Mouse (Mus musculus) forebrain, embryonic 15.5 days (tissue): ENCODE measurements around the gene B3gnt3. TPM values are rescaled to one million over a fixed set of nuclear protein-coding genes. Genes with fewer than 3 reads are reported as not detected.

ENCODE experiments used
- ATAC-seq: fragments of 200-750 bp; cut with Nextera tagmentation; replicated peaks from 2 replicates; pipeline ENCODE4 v1.8.0; 2017; ENCODE audit warnings: mild to moderate bottlenecking, moderate TSS enrichment, moderate library complexity
- H3K27ac ChIP-seq: fragments of 300-500 bp; sonication (generic); replicated peaks from 2 replicates; pipeline ENCODE4 v1.5.1; 2015; ENCODE audit warnings: mild to moderate bottlenecking, inconsistent platforms
- H3K27me3 ChIP-seq: fragments of 300-500 bp; sonication (generic); 2 replicates; pipeline ENCODE4 v1.6.1; 2015; ENCODE audit warnings: inconsistent platforms
- H3K36me3 ChIP-seq: fragments of 300-500 bp; sonication (generic); 2 replicates; pipeline ENCODE4 v1.6.1; 2015; ENCODE audit warnings: mild to moderate bottlenecking, inconsistent platforms
- H3K4me1 ChIP-seq: fragments of 300-500 bp; sonication (generic); 2 replicates; pipeline ENCODE4 v1.6.1; 2015; ENCODE audit warnings: inconsistent platforms
- H3K4me2 ChIP-seq: fragments of 300-500 bp; sonication (generic); replicated peaks from 2 replicates; pipeline ENCODE4 v1.6.1; 2015; ENCODE audit warnings: mild to moderate bottlenecking, inconsistent platforms
- H3K4me3 ChIP-seq: fragments of 300-500 bp; sonication (generic); 2 replicates; pipeline ENCODE4 v1.5.1; 2015; ENCODE audit warnings: mild to moderate bottlenecking, inconsistent platforms
- H3K9ac ChIP-seq: fragments of 300-500 bp; sonication (generic); replicated peaks from 2 replicates; pipeline ENCODE4 v1.6.1; 2015; ENCODE audit warnings: mild to moderate bottlenecking, inconsistent platforms
- H3K9me3 ChIP-seq: fragments of 300-500 bp; sonication (generic); 2 replicates; pipeline ENCODE4 v1.6.1; 2016; ENCODE audit warnings: inconsistent platforms
- WGBS: fragments of 180-500 bp; shearing (Covaris S2); methylation state at CpG from one replicate; pipeline ENCODE4 v1.1.7; 2015; ENCODE audit warnings: mixed read lengths; 5-methylcytosine and 5-hydroxymethylcytosine counted together
- polyA plus RNA-seq: library from polyadenylated mRNA; unstranded; fragments of >200 nt; fragmentation: Nextera tagmentation; extraction: Ambion mirVana; gene quantifications from 2 replicates; pipeline ENCODE4 v1.2.1, GENCODE M21; 2015

B3gnt3 gene
- polyA plus RNA-seq, 1 experiment from 2014 or later, result 0.46 TPM

DNA sequence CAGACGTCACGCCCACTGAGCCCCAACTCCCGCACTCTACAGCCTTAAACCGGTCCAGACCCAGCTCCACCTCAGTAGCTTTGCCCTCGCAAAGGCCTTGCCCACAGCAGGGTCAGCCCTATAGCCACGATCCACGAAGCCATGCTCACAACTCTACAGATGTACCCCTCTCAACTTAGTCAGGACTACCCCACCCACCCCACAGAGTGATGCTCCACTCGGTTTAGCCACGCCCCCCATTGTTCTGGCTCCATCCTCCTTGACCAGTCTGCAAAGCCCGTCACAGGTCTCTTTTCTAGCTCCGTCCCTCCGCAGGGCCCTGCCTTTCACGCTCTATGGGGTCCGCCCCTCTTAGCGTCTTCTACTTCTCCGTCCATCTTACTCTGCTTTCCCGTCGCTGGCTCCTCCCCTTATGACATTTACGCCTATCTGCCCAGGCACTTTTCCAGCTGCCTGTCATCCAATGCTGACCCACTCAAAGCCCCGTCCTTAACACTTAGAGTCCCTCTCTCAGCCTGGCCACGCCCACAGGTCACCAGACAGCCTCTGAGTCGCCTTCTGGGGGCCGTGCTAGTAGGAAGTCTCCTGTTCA is 15.3 kb downstream of the B3gnt3 start:
- 1% methylated on average over 23 of the region's 23 CpGs for WGBS
- Histone ChIP-seq H3K9ac (0 out of 2 replicates have a peak overlapping the region, but pooled peaks have one; percentile 15), H3K9me3 (no peaks in the 10 kb centered on the region), H3K4me1 (peaks cover 15% of the 10 kb centered on the region), H3K4me3 (peak overlapping the region; percentile 40), H3K36me3 (no peaks in the 10 kb centered on the region), H3K4me2 (peak overlapping the region; percentile 57), H3K27me3 (peaks cover 100% of the 10 kb centered on the region), H3K27ac (no peak overlapping the region)
- peak; percentile 53 for ATAC-seq

DNA sequence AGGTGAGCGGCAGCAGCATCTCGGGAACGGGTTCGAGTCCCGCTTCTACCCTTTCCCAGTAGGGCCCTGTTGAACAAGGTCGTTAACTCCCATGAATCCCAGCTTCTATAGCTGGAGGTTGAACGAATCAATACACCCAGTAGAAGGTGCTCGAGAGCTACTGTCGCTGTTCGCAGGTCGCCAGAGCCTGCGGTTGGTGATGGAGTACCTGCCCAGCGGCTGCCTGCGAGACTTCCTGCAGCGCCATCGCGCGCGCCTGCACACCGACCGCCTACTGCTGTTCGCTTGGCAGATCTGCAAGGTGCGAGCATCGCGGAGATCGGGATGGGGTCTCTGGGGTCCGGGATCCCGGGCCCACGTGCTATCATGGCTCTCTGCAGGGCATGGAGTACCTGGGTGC is 16.0 kb downstream of the B3gnt3 start:
- WGBS, result 4% methylated on average over 29 of the region's 29 CpGs
- Histone ChIP-seq H3K4me1 (peaks cover 16% of the 10 kb centered on the region), H3K27me3 (peaks cover 100% of the 10 kb centered on the region), H3K9me3 (no peaks in the 10 kb centered on the region), H3K27ac (no peak overlapping the region), H3K4me3 (peak overlapping the region; percentile 40), H3K4me2 (peak overlapping the region; percentile 57), H3K36me3 (no peaks in the 10 kb centered on the region), H3K9ac (0 out of 2 replicates have a peak overlapping the region, but pooled peaks have one; percentile 15)
- ATAC-seq, result peak; percentile 26

DNA sequence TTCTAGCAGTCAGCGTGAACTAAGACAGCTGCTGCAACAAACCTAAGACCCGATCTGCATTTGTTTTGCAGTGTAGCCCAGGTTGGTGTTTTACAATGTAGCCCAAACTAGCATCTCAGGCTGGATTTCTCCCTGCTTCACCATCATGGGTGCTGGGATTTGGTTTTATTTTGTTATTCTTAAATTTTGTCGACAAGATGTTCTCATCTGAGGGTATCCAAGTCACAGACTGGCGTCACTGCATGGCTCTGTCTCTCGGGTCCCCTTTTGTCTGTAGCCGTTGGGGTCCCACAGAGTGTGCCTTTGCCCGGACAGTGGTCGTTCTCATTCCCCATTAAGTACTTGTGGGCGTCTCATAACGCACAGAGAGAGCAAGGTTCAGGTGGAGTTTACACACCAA is 16.9 kb downstream of the B3gnt3 start:
- Histone ChIP-seq H3K4me1 (peaks cover 22% of the 10 kb centered on the region), H3K9me3 (no peaks in the 10 kb centered on the region), H3K27me3 (peaks cover 100% of the 10 kb centered on the region), H3K4me2 (no peak overlapping the region), H3K9ac (no peak overlapping the region), H3K27ac (no peak overlapping the region), H3K36me3 (no peaks in the 10 kb centered on the region), H3K4me3 (no peak overlapping the region)
- 12% methylated on average over 10 of the region's 10 CpGs for WGBS
- ATAC-seq, result no peak

DNA sequence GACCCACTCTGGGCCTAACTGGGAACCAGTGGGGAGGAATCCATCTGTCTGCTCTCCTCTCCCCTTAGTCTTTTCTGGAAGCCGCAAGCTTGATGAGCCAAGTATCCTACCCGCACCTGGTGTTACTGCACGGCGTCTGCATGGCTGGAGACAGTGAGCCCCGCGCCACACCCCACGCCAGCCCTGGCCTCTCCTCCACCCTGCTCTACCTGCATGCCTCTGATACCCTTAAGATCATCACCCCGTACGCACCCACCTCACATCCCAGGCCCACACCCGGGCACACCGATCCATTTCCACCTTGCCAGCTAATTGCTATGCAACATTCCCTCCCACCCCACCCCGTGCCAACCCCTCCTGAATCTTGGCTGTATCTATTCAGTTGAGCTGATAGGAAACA is 18.8 kb downstream of the B3gnt3 start:
- H3K9ac ChIP-seq, result no peak overlapping the region
- 51% methylated on average over 12 of the region's 12 CpGs for WGBS
- no peak overlapping the region for H3K4me3 ChIP-seq
- no peak overlapping the region for H3K4me2 ChIP-seq
- no peak overlapping the region for H3K27ac ChIP-seq
- H3K4me1 ChIP-seq, result peaks cover 28% of the 10 kb centered on the region
- no peaks in the 10 kb centered on the region for H3K9me3 ChIP-seq
- H3K27me3 ChIP-seq, result peaks cover 100% of the 10 kb centered on the region
- H3K36me3 ChIP-seq, result no peaks in the 10 kb centered on the region
- no peak for ATAC-seq

DNA sequence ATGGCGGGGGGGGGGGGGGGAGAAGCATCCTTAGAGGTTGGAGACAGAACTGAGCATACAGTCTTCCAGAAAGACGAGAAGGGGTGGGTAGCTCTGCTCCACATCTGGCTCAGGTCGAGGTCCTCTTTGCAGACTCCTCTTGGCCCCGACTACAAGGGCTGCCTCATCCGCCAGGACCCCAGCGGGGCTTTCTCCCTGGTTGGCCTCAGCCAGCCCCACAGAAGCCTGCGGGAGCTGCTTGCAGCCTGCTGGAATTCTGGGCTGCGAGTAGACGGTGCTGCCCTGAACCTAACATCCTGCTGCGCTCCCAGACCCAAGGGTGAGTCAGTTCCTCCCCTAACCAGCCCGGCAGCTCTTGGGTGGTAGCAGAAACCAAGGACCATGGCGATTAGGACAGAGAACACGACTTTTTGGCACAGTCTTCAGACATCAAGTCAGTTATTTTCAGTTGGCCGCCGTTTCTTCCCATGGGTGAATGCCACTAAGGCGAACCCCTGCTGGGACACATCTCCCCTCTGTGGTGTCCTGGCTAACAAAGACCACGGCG is 20.1 kb downstream of the B3gnt3 start:
- Histone ChIP-seq H3K27ac (no peak overlapping the region), H3K27me3 (peaks cover 96% of the 10 kb centered on the region), H3K4me2 (no peak overlapping the region), H3K4me1 (peaks cover 27% of the 10 kb centered on the region), H3K4me3 (no peak overlapping the region), H3K9me3 (no peaks in the 10 kb centered on the region), H3K36me3 (no peaks in the 10 kb centered on the region), H3K9ac (no peak overlapping the region)
- no peak for ATAC-seq
- 3% methylated on average over 18 of the region's 18 CpGs for WGBS

DNA sequence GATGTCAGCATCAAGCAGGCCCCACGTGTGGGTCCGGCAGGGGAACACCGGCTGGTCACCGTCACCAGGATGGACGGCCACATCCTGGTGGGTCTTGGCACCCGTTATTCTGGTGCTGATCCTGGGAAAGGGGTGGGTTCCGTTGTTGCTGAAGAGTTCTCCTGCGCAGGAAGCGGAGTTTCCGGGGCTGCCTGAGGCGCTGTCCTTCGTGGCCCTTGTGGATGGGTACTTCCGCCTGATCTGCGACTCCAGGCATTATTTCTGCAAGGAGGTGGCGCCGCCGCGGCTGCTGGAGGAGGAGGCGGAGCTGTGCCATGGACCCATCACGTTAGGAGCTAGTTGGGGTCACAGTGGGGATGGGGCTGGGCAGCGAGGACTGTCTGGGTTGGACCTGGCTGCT is 21.1 kb downstream of the B3gnt3 start:
- H3K9ac ChIP-seq, result no peak overlapping the region
- H3K4me2 ChIP-seq, result no peak overlapping the region
- H3K36me3 ChIP-seq, result no peaks in the 10 kb centered on the region
- H3K27ac ChIP-seq, result no peak overlapping the region
- H3K27me3 ChIP-seq, result peaks cover 88% of the 10 kb centered on the region
- WGBS, result 4% methylated on average over 21 of the region's 21 CpGs
- no peaks in the 10 kb centered on the region for H3K9me3 ChIP-seq
- peaks cover 24% of the 10 kb centered on the region for H3K4me1 ChIP-seq
- 0 out of 2 replicates have a peak overlapping the region, but pooled peaks have one; percentile 3 for H3K4me3 ChIP-seq
- ATAC-seq, result no peak

DNA sequence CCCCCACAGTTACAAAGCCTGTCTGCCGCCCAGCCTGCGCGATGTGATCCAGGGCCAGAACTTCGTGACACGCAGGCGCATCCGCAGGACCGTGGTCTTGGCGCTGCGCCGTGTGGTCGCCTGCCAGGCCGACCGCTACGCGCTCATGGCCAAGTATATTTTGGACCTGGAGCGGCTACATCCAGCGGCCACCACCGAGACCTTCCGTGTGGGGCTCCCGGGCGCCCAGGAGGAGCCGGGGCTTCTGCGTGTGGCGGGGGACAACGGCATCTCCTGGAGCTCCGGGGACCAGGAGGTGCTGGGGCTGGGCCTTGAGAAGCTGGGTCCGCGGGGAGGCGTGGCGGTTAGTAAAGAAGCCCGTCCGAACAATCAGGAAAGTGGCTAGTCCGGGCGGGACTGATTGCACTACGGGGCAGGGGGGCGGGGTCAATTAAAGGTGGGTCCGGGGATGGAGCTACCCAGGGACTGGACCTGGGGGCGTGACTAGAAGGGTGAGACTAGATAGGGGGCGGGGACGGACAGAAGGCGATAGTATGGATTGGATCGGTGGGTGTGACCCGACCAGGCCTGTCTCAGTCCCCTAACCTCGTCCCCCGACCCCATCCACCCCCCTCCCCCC is 21.9 kb downstream of the B3gnt3 start:
- Histone ChIP-seq H3K36me3 (no peaks in the 10 kb centered on the region), H3K9ac (peak overlapping the region; percentile 26), H3K9me3 (no peaks in the 10 kb centered on the region), H3K4me1 (peaks cover 26% of the 10 kb centered on the region), H3K27ac (no peak overlapping the region), H3K4me3 (peak overlapping the region; percentile 23), H3K27me3 (peaks cover 84% of the 10 kb centered on the region), H3K4me2 (peak overlapping the region; percentile 40)
- no peak for ATAC-seq
- 3% methylated on average over 46 of the region's 46 CpGs for WGBS

DNA sequence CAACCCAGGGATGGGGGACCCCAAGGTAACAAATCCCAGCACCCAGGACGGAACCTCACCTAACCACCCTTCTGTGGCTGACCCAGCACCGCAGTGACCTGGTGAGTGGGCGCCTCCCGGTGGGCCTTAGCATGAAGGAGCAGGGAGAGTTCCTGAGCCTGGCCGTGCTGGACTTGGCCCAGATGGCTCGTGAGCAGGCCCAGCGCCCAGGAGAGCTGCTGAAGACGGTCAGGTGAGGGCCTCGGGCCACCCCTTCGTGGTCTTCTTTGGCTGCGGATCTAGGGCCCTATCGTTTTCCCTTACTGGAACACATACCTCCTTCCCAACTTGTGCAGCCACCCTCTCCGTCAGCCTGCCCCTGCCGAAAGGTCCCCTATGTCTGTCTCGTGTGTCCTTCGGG is 22.5 kb downstream of the B3gnt3 start:
- Histone ChIP-seq H3K4me1 (peaks cover 26% of the 10 kb centered on the region), H3K9ac (no peak overlapping the region), H3K36me3 (no peaks in the 10 kb centered on the region), H3K4me3 (peak overlapping the region; percentile 23), H3K4me2 (peak overlapping the region; percentile 40), H3K27me3 (peaks cover 78% of the 10 kb centered on the region), H3K27ac (no peak overlapping the region), H3K9me3 (no peaks in the 10 kb centered on the region)
- WGBS, result 5% methylated on average over 16 of the region's 16 CpGs
- no peak for ATAC-seq

DNA sequence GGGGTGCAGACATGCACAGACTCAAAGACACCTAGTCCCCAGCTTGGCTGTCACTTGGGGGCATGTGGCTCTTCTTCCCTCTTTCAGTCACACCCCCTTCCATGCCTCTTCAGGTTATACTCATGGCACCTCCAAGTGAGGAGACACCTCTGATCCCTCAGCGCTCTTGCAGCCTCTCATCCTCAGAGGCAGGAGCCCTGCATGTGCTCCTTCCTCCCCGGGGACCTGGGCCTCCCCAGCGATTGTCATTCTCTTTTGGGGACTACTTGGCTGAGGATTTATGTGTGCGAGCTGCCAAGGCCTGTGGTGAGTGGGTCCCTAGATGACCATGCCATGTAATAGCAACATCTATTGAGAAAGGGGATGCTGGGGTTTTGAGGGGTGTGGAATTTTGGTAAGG is 23.4 kb downstream of the B3gnt3 start:
- Histone ChIP-seq H3K9me3 (no peaks in the 10 kb centered on the region), H3K4me2 (no peak overlapping the region), H3K4me1 (peaks cover 26% of the 10 kb centered on the region), H3K4me3 (no peak overlapping the region), H3K27me3 (peaks cover 69% of the 10 kb centered on the region), H3K27ac (no peak overlapping the region), H3K9ac (no peak overlapping the region), H3K36me3 (no peaks in the 10 kb centered on the region)
- WGBS, result 51% methylated on average over 4 of the region's 4 CpGs
- no peak for ATAC-seq

DNA sequence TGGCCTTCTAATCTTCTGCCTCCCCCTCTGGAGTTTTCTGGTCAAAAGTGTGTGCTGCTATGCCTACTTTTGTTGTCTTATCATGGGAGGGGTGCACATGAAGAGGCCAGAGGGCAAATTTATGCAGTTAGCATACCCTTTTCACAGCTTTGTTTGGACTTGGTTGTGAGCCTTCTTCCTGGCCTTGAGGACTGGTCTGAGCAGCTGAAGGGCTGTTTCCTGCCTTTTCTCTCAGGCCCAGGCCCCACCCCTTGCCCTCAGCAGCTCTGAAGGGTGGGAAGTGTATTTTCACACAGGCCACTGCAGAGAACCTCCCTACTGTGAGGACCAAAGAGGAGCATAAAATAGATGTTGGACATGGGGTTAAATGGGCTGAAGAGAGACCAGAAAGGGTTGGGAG is 24.0 kb downstream of the B3gnt3 start:
- no peak overlapping the region for H3K4me3 ChIP-seq
- H3K4me1 ChIP-seq, result peaks cover 29% of the 10 kb centered on the region
- no peak overlapping the region for H3K27ac ChIP-seq
- no peaks in the 10 kb centered on the region for H3K9me3 ChIP-seq
- H3K27me3 ChIP-seq, result peaks cover 63% of the 10 kb centered on the region
- no peak overlapping the region for H3K9ac ChIP-seq
- H3K4me2 ChIP-seq, result no peak overlapping the region
- H3K36me3 ChIP-seq, result no peaks in the 10 kb centered on the region
- no peak for ATAC-seq

DNA sequence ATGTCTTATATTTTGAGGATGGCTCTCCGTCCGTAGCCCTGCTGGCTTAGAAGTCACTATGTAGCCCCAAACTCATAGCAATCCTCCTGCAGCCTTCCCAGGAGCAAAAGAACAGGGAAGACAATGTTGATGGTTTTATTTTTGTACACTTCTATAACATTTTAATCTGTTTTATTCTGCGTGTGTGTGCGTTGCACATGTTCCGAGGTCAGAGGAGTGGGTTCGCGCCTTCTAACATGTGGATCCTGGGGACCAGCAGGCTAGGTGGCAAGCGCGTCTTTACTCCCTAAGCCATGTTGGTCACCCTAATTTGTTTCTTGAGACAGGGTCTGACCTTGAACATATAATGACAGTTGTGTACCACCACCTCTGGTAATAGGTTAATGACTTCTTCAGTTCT is 24.8 kb downstream of the B3gnt3 start:
- peak overlapping the region; percentile 59 for H3K4me3 ChIP-seq
- peak overlapping the region; percentile 76 for H3K4me2 ChIP-seq
- H3K9me3 ChIP-seq, result no peaks in the 10 kb centered on the region
- peaks cover 55% of the 10 kb centered on the region for H3K27me3 ChIP-seq
- 51% methylated on average over 9 of the region's 9 CpGs for WGBS
- H3K27ac ChIP-seq, result no peak overlapping the region
- H3K9ac ChIP-seq, result peak overlapping the region; percentile 71; the same call in 1 of the 2 replicates
- no peak for ATAC-seq
- peaks cover 37% of the 10 kb centered on the region for H3K4me1 ChIP-seq
- H3K36me3 ChIP-seq, result no peaks in the 10 kb centered on the region

DNA sequence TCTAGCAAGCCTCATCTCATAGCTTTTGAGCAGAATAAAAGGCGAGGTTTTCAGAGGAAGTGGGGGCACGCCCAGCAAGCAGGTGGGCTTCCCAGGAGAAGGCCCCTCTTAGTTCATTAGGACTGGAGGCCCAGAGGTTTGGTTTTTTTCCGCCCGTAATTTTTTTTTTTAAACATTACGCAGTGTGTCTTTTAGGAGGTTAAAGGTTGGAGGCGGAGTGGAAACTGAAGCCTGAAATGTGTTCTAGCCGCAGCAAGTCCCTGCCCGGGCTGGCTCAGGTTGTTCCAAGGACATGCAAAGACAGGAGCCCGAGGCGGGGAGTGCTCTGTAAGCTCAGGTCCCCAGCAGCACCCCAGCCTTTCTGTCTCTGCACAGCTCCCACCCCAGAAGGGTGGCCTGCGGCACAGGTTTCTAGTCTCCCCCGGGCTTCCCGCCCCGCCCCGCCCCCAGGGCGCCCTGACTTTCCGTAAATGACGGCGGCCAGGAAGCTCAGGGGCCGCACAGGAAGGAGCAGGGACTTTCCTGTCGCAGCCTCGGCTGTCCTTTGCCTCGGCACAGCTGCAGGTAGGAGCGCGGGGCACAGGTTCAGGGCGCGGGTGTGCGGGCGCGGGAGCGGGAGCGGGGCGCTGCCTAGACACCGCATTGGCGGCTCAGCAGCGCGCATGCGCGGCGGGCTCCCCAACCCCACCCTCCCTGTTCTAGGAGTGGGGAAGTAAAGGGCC is 25.4 kb downstream of the B3gnt3 start, which contains the start of gene Jak3:
TSS of gene Jak3 (plus strand) at position 277 of the 722 bp plus-strand sequence.
- H3K9me3 ChIP-seq, result no peaks in the 10 kb centered on the region
- peak within 1 kb of the TSS; percentile 76 for H3K4me2 ChIP-seq
- 2% methylated on average over 40 of the region's 40 CpGs for WGBS
- H3K4me1 ChIP-seq, result peaks cover 38% of the 10 kb centered on the region
- H3K4me3 ChIP-seq, result peak within 1 kb of the TSS; percentile 59
- peak within 1 kb of the TSS; percentile 58 for H3K27ac ChIP-seq
- peaks cover 49% of the 10 kb centered on the region for H3K27me3 ChIP-seq
- peak within 1 kb of the TSS; percentile 71 for H3K9ac ChIP-seq
- no peaks in the 10 kb centered on the region for H3K36me3 ChIP-seq
- peak; percentile 55 for ATAC-seq
